Mouse (Mus musculus) kidney, embryonic 14.5 days (tissue): ENCODE data around the gene Zbtb39. TPM values are rescaled to one million over a fixed set of nuclear protein-coding genes. Genes with fewer than 3 reads are reported as not detected.
A peak's percentile ranks its signal among the peaks of the same experiment; 100 is the strongest.

Source experiments
- ATAC-seq: fragments of 200-750 bp; cut with Nextera tagmentation; 2 replicates; pipeline ENCODE4 v1.8.0; 2017; ENCODE audit warnings: moderate number of reproducible peaks, mild to moderate bottlenecking, moderate TSS enrichment, moderate library complexity; ENCODE audit not compliant: low FRiP score, low TSS enrichment
- H3K27ac ChIP-seq: fragments of 300-500 bp; sonication (generic); 2 replicates; pipeline ENCODE4 v1.5.1; 2014; ENCODE audit warnings: low read depth, mild to moderate bottlenecking, low read length, moderate library complexity, mixed read lengths
- H3K27me3 ChIP-seq: fragments of 300-500 bp; sonication (generic); 2 replicates; pipeline ENCODE4 v1.6.1; 2014; ENCODE audit warnings: mild to moderate bottlenecking, low read length; ENCODE audit not compliant: control insufficient read depth, insufficient read depth
- H3K36me3 ChIP-seq: fragments of 300-500 bp; sonication (generic); 2 replicates; pipeline ENCODE4 v1.6.1; 2014; ENCODE audit warnings: low read length, mixed read lengths; ENCODE audit not compliant: control insufficient read depth, insufficient read depth
- H3K4me1 ChIP-seq: fragments of 300-500 bp; sonication (generic); 2 replicates; pipeline ENCODE4 v1.6.1; 2014; ENCODE audit warnings: low read length, mixed read lengths; ENCODE audit not compliant: control insufficient read depth, insufficient read depth
- H3K4me2 ChIP-seq: fragments of 300-500 bp; sonication (generic); replicated peaks from 2 replicates; pipeline ENCODE4 v1.6.1; 2014; ENCODE audit warnings: low read depth, mild to moderate bottlenecking, low read length
- H3K4me3 ChIP-seq: fragments of 300-500 bp; sonication (generic); 2 replicates; pipeline ENCODE4 v1.5.1; 2014; ENCODE audit warnings: mild to moderate bottlenecking, low read length
- H3K9ac ChIP-seq: fragments of 300-500 bp; sonication (generic); 2 replicates; pipeline ENCODE4 v1.6.1; 2014; ENCODE audit warnings: low read depth, mild to moderate bottlenecking, low read length, moderate library complexity
- H3K9me3 ChIP-seq: fragments of 300-500 bp; sonication (generic); 2 replicates; pipeline ENCODE4 v1.6.1; 2016; ENCODE audit warnings: low read length; ENCODE audit not compliant: control insufficient read depth
- WGBS: fragments of 180-500 bp; shearing (Covaris S2); extraction: QIAGEN DNeasy Blood & Tissue Kit; methylation state at CpG from one replicate; pipeline ENCODE4 v1.1.7; 2014; 5-methylcytosine and 5-hydroxymethylcytosine counted together
- polyA plus RNA-seq: library from polyadenylated mRNA; unstranded; fragments of >200 nt; fragmentation: Nextera tagmentation; extraction: Ambion mirVana; gene quantifications from 2 replicates; pipeline ENCODE4 v1.2.1, GENCODE M21; 2014

Zbtb39 gene
- polyA plus RNA-seq, 1 experiment from 2014 or later = 7.6 TPM

- H3K4me1 ChIP-seq = 0 out of 2 replicates have a peak, but pooled peaks cover 4% of the 10 kb centered on the region
- 31% methylated on average over 9 of the region's 9 CpGs for WGBS
- no peak for ATAC-seq
- H3K27me3 ChIP-seq = no peaks in the 10 kb centered on the region
- no peaks in the 10 kb centered on the region for H3K36me3 ChIP-seq
- no peak overlapping the region for H3K27ac ChIP-seq
- no peak overlapping the region; the same call in 1 of the 2 replicates for H3K4me2 ChIP-seq
- H3K9ac ChIP-seq = no peak overlapping the region
- H3K9me3 ChIP-seq = no peaks in the 10 kb centered on the region
- H3K4me3 ChIP-seq = no peak overlapping the region
Observed at GRCm38 (mm10) chr10:127730933-127731310, 8.4 kb upstream of the Zbtb39 start.

GRCm38 (mm10) chr10:127731397-127731796, 7.9 kb upstream of the Zbtb39 start:
- Histone ChIP-seq H3K27ac (no peak overlapping the region), H3K4me1 (0 out of 2 replicates have a peak, but pooled peaks cover 4% of the 10 kb centered on the region), H3K27me3 (no peaks in the 10 kb centered on the region), H3K36me3 (no peaks in the 10 kb centered on the region), H3K4me2 (no peak overlapping the region; the same call in 1 of the 2 replicates), H3K9me3 (no peaks in the 10 kb centered on the region), H3K4me3 (no peak overlapping the region), H3K9ac (no peak overlapping the region)
- no peak for ATAC-seq
- WGBS = 20% methylated on average over 5 of the region's 5 CpGs

- no peak for ATAC-seq
- no peak overlapping the region for H3K4me2 ChIP-seq
- no peaks in the 10 kb centered on the region for H3K36me3 ChIP-seq
- no peak overlapping the region for H3K9ac ChIP-seq
- H3K27me3 ChIP-seq = no peaks in the 10 kb centered on the region
- WGBS = 43% methylated on average over 5 of the region's 5 CpGs
- H3K9me3 ChIP-seq = no peaks in the 10 kb centered on the region
- H3K4me3 ChIP-seq = no peak overlapping the region
- H3K4me1 ChIP-seq = 0 out of 2 replicates have a peak, but pooled peaks cover 4% of the 10 kb centered on the region
- H3K27ac ChIP-seq = no peak overlapping the region
Observed at GRCm38 (mm10) chr10:127734434-127734833, 4.9 kb upstream of the Zbtb39 start.

GRCm38 (mm10) chr10:127736266-127736665, 3.1 kb upstream of the Zbtb39 start:
- WGBS = 69% methylated on average over 2 of the region's 2 CpGs
- no peak for ATAC-seq

GRCm38 (mm10) chr10:127736916-127737315, 2.4 kb upstream of the Zbtb39 start:
- Histone ChIP-seq H3K9me3 (no peaks in the 10 kb centered on the region), H3K27ac (no peak overlapping the region), H3K36me3 (peaks cover 7% of the 10 kb centered on the region), H3K4me3 (no peak overlapping the region), H3K27me3 (no peaks in the 10 kb centered on the region), H3K4me1 (peaks cover 8% of the 10 kb centered on the region), H3K9ac (no peak overlapping the region), H3K4me2 (no peak overlapping the region)
- no peak for ATAC-seq
- WGBS = 75% methylated on average over 4 of the region's 4 CpGs

More at GRCm38 (mm10) chr10:127736266-127736665, 3.1 kb upstream of the Zbtb39 start:
- no peaks in the 10 kb centered on the region for H3K9me3 ChIP-seq
- 0 out of 2 replicates have a peak overlapping the region, but pooled peaks have one; percentile 42 for H3K27ac ChIP-seq
- peaks cover under 1% of the 10 kb centered on the region; the same call in 1 of the 2 replicates for H3K36me3 ChIP-seq
- peaks cover 9% of the 10 kb centered on the region for H3K4me1 ChIP-seq
- no peaks in the 10 kb centered on the region for H3K27me3 ChIP-seq
- no peak overlapping the region for H3K4me2 ChIP-seq
- H3K4me3 ChIP-seq = no peak overlapping the region
- no peak overlapping the region for H3K9ac ChIP-seq

- Histone ChIP-seq H3K4me3 (no peak overlapping the region), H3K4me2 (no peak overlapping the region), H3K9ac (no peak overlapping the region), H3K4me1 (peaks cover 8% of the 10 kb centered on the region), H3K27ac (no peak overlapping the region), H3K27me3 (no peaks in the 10 kb centered on the region), H3K36me3 (peaks cover 14% of the 10 kb centered on the region), H3K9me3 (no peaks in the 10 kb centered on the region)
- WGBS = 29% methylated on average over 2 of the region's 2 CpGs
- ATAC-seq = no peak
Observed at GRCm38 (mm10) chr10:127737552-127737951, 1.8 kb upstream of the Zbtb39 start.

GRCm38 (mm10) chr10:127738151-127738882, 1.0 kb upstream of the Zbtb39 start:
- H3K9ac ChIP-seq = no peak overlapping the region
- H3K4me3 ChIP-seq = no peak overlapping the region
- ATAC-seq = 0 out of 2 replicates have a peak, but pooled peaks have one; percentile 7
- 46% methylated on average over 13 of the region's 13 CpGs for WGBS
- H3K4me1 ChIP-seq = peaks cover 8% of the 10 kb centered on the region
- H3K27me3 ChIP-seq = no peaks in the 10 kb centered on the region
- H3K27ac ChIP-seq = peak overlapping the region; percentile 45; the same call in 1 of the 2 replicates
- peak overlapping the region; percentile 56 for H3K4me2 ChIP-seq
- H3K9me3 ChIP-seq = no peaks in the 10 kb centered on the region
- peaks cover 21% of the 10 kb centered on the region for H3K36me3 ChIP-seq

GRCm38 (mm10) chr10:127739661-127740161, 373 bp downstream of the Zbtb39 start:
- Histone ChIP-seq H3K36me3 (peaks cover 35% of the 10 kb centered on the region), H3K4me2 (peak overlapping the region; percentile 56), H3K4me3 (peak overlapping the region; percentile 96), H3K27me3 (no peaks in the 10 kb centered on the region), H3K9ac (peak overlapping the region; percentile 98), H3K9me3 (no peaks in the 10 kb centered on the region), H3K27ac (peak overlapping the region; percentile 85), H3K4me1 (peaks cover 8% of the 10 kb centered on the region)
- ATAC-seq = peak; percentile 50; the same call in 1 of the 2 replicates
- WGBS = under 1% methylated on average over 41 of the region's 55 CpGs

- H3K4me3 ChIP-seq = no peak overlapping the region
- ATAC-seq = no peak
- H3K4me1 ChIP-seq = peaks cover 23% of the 10 kb centered on the region
- H3K9ac ChIP-seq = no peak overlapping the region
- no peak overlapping the region for H3K27ac ChIP-seq
- WGBS = 70% methylated on average over 5 of the region's 5 CpGs
- H3K4me2 ChIP-seq = no peak overlapping the region
- H3K9me3 ChIP-seq = no peaks in the 10 kb centered on the region
- peaks cover 73% of the 10 kb centered on the region for H3K36me3 ChIP-seq
- H3K27me3 ChIP-seq = no peaks in the 10 kb centered on the region
Observed at GRCm38 (mm10) chr10:127744661-127745060, 5.3 kb downstream of the Zbtb39 start.
